Mouse (Mus musculus) limb, embryonic 14.5 days (tissue): ENCODE measurements at regions not wholly inside any gene's neighbourhood (a gene's known extent, or its start where the extent isn't known, plus 50 kb on each side); places are given as distances from the start of the nearest gene placed in this dataset.

Source experiments
- ATAC-seq: fragments of 200-750 bp; cut with Nextera tagmentation; 2 replicates; pipeline ENCODE4 v1.8.0; 2017; ENCODE audit warnings: low read depth, moderate number of reproducible peaks, moderate TSS enrichment; ENCODE audit not compliant: low FRiP score
- DNase-seq: peaks from one replicate; pipeline ENCODE4 v3.0.0-alpha.2; 2015; ENCODE audit warnings: low spot score
- H3K27ac ChIP-seq: fragments of 300-500 bp; sonication (generic); replicated peaks from 2 replicates; pipeline ENCODE4 v1.5.1; 2014; ENCODE audit warnings: low read depth, mild to moderate bottlenecking, low read length, moderate library complexity, mixed read lengths
- H3K27me3 ChIP-seq: fragments of 300-500 bp; sonication (generic); 2 replicates; pipeline ENCODE4 v1.6.1; 2014; ENCODE audit warnings: low read length, mixed read lengths; ENCODE audit not compliant: control insufficient read depth, insufficient read depth
- H3K36me3 ChIP-seq: fragments of 300-500 bp; sonication (generic); 2 replicates; pipeline ENCODE4 v1.6.1; 2014; ENCODE audit warnings: mild to moderate bottlenecking, low read length, moderate library complexity, mixed read lengths; ENCODE audit not compliant: control insufficient read depth, insufficient read depth
- H3K4me1 ChIP-seq: fragments of 300-500 bp; sonication (generic); 2 replicates; pipeline ENCODE4 v1.6.1; 2014; ENCODE audit warnings: antibody characterized with exemption, low read length, mixed read lengths; ENCODE audit not compliant: control insufficient read depth, insufficient read depth
- H3K4me2 ChIP-seq: fragments of 300-500 bp; sonication (generic); replicated peaks from 2 replicates; pipeline ENCODE4 v1.6.1; 2014; ENCODE audit warnings: low read depth, mild to moderate bottlenecking, low read length, moderate library complexity; ENCODE audit not compliant: severe bottlenecking
- H3K4me3 ChIP-seq: fragments of 300-500 bp; sonication (generic); replicated peaks from 2 replicates; pipeline ENCODE4 v1.5.1; 2014; ENCODE audit warnings: low read length
- H3K9ac ChIP-seq: fragments of 300-500 bp; sonication (generic); 2 replicates; pipeline ENCODE4 v1.6.1; 2014; ENCODE audit warnings: mild to moderate bottlenecking, low read depth, low read length, moderate library complexity; ENCODE audit not compliant: severe bottlenecking
- H3K9me3 ChIP-seq: fragments of 300-500 bp; sonication (generic); 2 replicates; pipeline ENCODE4 v1.6.1; 2016; ENCODE audit warnings: low read length; ENCODE audit not compliant: control insufficient read depth
- POLR2A ChIP-seq: fragments of 200-500 bp; IDR thresholded peaks from 2 replicates; pipeline ENCODE4 v1.8.0; 2012; ENCODE audit warnings: inconsistent platforms, mild to moderate bottlenecking, moderate library complexity, borderline replicate concordance; ENCODE audit not compliant: insufficient read depth, insufficient read length; ENCODE audit errors: extremely low read depth
- WGBS: fragments of 180-500 bp; shearing (Covaris S2); extraction: QIAGEN DNeasy Blood & Tissue Kit; methylation state at CpG from one replicate; pipeline ENCODE4 v1.1.7; 2014; 5-methylcytosine and 5-hydroxymethylcytosine counted together

- 78% methylated on average over 6 of the region's 6 CpGs for WGBS
- Histone ChIP-seq H3K9me3 (no peaks in the 10 kb centered on the region), H3K4me3 (no peak overlapping the region), H3K9ac (no peak overlapping the region), H3K36me3 (no peaks in the 10 kb centered on the region), H3K27ac (no peak overlapping the region), H3K4me2 (no peak overlapping the region), H3K27me3 (no peaks in the 10 kb centered on the region), H3K4me1 (no peaks in the 10 kb centered on the region)
- TF ChIP-seq POLR2A, result no peak
- no peak for DNase-seq
- no peak for ATAC-seq
Observed at GRCm38 (mm10) chr13:53055697-53056096, 74.8 kb upstream of the Nfil3 start.

GRCm38 (mm10) chr13:53053211-53053610, 72.3 kb upstream of the Nfil3 start:
- H3K27me3 ChIP-seq, result no peaks in the 10 kb centered on the region
- H3K27ac ChIP-seq, result no peak overlapping the region
- TF ChIP-seq POLR2A, result no peak
- no peak overlapping the region for H3K4me3 ChIP-seq
- no peaks in the 10 kb centered on the region for H3K9me3 ChIP-seq
- no peaks in the 10 kb centered on the region for H3K36me3 ChIP-seq
- H3K4me1 ChIP-seq, result no peaks in the 10 kb centered on the region
- ATAC-seq (no peak), DNase-seq (no peak)
- H3K4me2 ChIP-seq, result no peak overlapping the region
- no peak overlapping the region for H3K9ac ChIP-seq
- WGBS, result 81% methylated on average over 8 of the region's 8 CpGs

- no peak for TF ChIP-seq POLR2A
- no peak overlapping the region for H3K4me2 ChIP-seq
- DNase-seq (no peak), ATAC-seq (no peak)
- H3K27ac ChIP-seq, result no peak overlapping the region
- no peak overlapping the region for H3K4me3 ChIP-seq
- H3K9ac ChIP-seq, result no peak overlapping the region
- no peaks in the 10 kb centered on the region for H3K4me1 ChIP-seq
- H3K27me3 ChIP-seq, result no peaks in the 10 kb centered on the region
- H3K9me3 ChIP-seq, result no peaks in the 10 kb centered on the region
- no peaks in the 10 kb centered on the region for H3K36me3 ChIP-seq
- 83% methylated on average over 14 of the region's 14 CpGs for WGBS
Observed at GRCm38 (mm10) chr13:53052806-53053205, 71.9 kb upstream of the Nfil3 start.

- H3K9me3 ChIP-seq, result no peaks in the 10 kb centered on the region
- no peak for TF ChIP-seq POLR2A
- WGBS, result 57% methylated on average over 10 of the region's 10 CpGs
- no peak for DNase-seq
- H3K4me3 ChIP-seq, result no peak overlapping the region
- no peaks in the 10 kb centered on the region for H3K36me3 ChIP-seq
- H3K9ac ChIP-seq, result no peak overlapping the region
- H3K27me3 ChIP-seq, result no peaks in the 10 kb centered on the region
- H3K4me1 ChIP-seq, result no peaks in the 10 kb centered on the region
- no peak overlapping the region for H3K4me2 ChIP-seq
- ATAC-seq, result no peak
- H3K27ac ChIP-seq, result no peak overlapping the region
Observed at GRCm38 (mm10) chr13:53052188-53052587, 71.3 kb upstream of the Nfil3 start.

DNA sequence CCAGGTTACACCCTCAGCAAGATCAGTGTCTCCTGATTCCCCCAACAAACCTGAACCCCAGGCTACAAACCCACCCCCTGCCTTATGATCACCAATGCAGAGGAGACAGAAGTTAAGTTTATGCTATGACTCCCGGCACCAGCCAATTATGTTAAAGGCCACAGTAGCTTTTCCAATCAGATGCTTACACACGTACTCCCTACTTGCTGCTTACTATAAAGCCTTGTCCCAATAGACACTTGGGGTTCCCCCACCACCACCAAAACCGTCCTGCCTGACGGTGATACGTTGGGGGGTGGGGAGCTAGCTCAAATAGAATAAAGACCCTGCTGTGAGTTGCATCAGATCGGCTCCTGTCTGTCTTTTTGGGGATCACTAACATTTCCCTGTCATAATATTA, 70.5 kb upstream of the Nfil3 start:
- no peak for DNase-seq
- Histone ChIP-seq H3K4me2 (no peak overlapping the region), H3K9me3 (no peaks in the 10 kb centered on the region), H3K4me3 (no peak overlapping the region), H3K4me1 (no peaks in the 10 kb centered on the region), H3K27ac (no peak overlapping the region), H3K9ac (no peak overlapping the region), H3K27me3 (no peaks in the 10 kb centered on the region), H3K36me3 (no peaks in the 10 kb centered on the region)
- ATAC-seq, result no peak
- TF ChIP-seq POLR2A, result no peak
- WGBS, result 84% methylated on average over 6 of the region's 6 CpGs

DNA sequence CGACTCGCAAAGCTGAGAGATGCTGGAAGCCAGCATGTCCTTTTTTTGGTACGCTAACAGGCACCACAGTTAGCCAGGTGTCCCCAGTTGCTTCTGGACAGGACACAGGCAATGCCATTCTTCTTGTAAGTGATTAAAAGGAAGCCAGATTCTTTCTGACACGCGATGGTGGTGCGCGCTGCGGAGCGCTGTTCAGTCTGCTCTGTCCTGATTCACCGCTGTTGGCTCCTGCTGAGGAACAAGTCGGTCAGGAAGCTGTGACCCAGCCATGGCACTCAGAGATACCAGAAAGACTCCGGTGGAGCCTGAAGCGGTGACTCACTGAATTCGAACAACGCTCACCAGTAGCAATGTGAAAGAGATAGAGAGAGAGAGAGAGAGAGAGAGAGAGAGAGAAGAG, 68.3 kb upstream of the Nfil3 start:
- Histone ChIP-seq H3K27ac (no peak overlapping the region), H3K4me3 (no peak overlapping the region), H3K36me3 (no peaks in the 10 kb centered on the region), H3K4me1 (no peaks in the 10 kb centered on the region), H3K27me3 (no peaks in the 10 kb centered on the region), H3K9ac (no peak overlapping the region), H3K9me3 (no peaks in the 10 kb centered on the region), H3K4me2 (no peak overlapping the region)
- 88% methylated on average over 15 of the region's 15 CpGs for WGBS
- ATAC-seq (no peak), DNase-seq (no peak)
- TF ChIP-seq POLR2A, result no peak
